Mouse (Mus musculus): ENCODE data around the gene Gm13698.
"Not testable (repeated sequence)": the region's sequence is repeated elsewhere in the genome, so short reads cannot be mapped to it uniquely, and the experiment has no call there.

The Gm13698 gene

GRCm38 (mm10) chr2:83955393-83955792, at the start of gene Gm13698:
TSS of gene Gm13698 (plus strand) at chr2:83955693.
- not testable (repeated sequence) for DNase-seq

GRCm38 (mm10) chr2:83929478-83930088, 25.9 kb upstream of the Gm13698 start:
- DNase-seq: no peak

- peak; percentile 36 to 77 for DNase-seq
These were observed 14.5 kb upstream of the Gm13698 start, which contains the start of gene Zswim2 for GRCm38 (mm10) chr2:83940931-83941361. TSS of gene Zswim2 (minus strand) at chr2:83941228.

- no peak for DNase-seq
These were observed 14.1 kb upstream of the Gm13698 start for GRCm38 (mm10) chr2:83941378-83941777.

GRCm38 (mm10) chr2:83941792-83942191, 13.7 kb upstream of the Gm13698 start:
- no peak for DNase-seq

- not testable (repeated sequence) for DNase-seq
These were observed 5.7 kb downstream of the Gm13698 start, which contains the start of gene Gm13693 for GRCm38 (mm10) chr2:83961203-83961602. TSS of gene Gm13693 (plus strand) at chr2:83961503.

GRCm38 (mm10) chr2:83967013-83967412, 11.5 kb downstream of the Gm13698 start, which contains the start of gene Gm13695:
TSS of gene Gm13695 (plus strand) at chr2:83967313.
- DNase-seq: not testable (repeated sequence)

- DNase-seq: not testable (repeated sequence)
These were observed 17.3 kb downstream of the Gm13698 start, which contains the start of gene Gm13696 for GRCm38 (mm10) chr2:83972823-83973222. TSS of gene Gm13696 (plus strand) at chr2:83973123.

- DNase-seq: not testable (repeated sequence)
These were observed 23.1 kb downstream of the Gm13698 start, which contains the start of gene Gm13694 for GRCm38 (mm10) chr2:83978633-83979032. TSS of gene Gm13694 (plus strand) at chr2:83978933.

- DNase-seq: not testable (repeated sequence)
These were observed 28.9 kb downstream of the Gm13698 start, which contains the start of gene Gm13697 for GRCm38 (mm10) chr2:83984443-83984842. TSS of gene Gm13697 (plus strand) at chr2:83984743.

- DNase-seq: not testable (repeated sequence)
These were observed 34.8 kb downstream of the Gm13698 start, which contains the start of gene Gm13691 for GRCm38 (mm10) chr2:83990253-83990652. TSS of gene Gm13691 (plus strand) at chr2:83990553.

- DNase-seq: not testable (repeated sequence)
These were observed 38.3 kb downstream of the Gm13698 start for GRCm38 (mm10) chr2:83993639-83994255.

GRCm38 (mm10) chr2:83994526-83994925, 39.0 kb downstream of the Gm13698 start:
- not testable (repeated sequence) for DNase-seq

Measured in kidney, postnatal 25 days (tissue).